36 mouse cellular contexts compared by ENCODE assay signal in genomic region chr4:106664697-106665096, GRCm38 (mm10). TPM values are rescaled to one million over a fixed set of nuclear protein-coding genes. Genes with fewer than 3 reads are reported as not detected.
DNase-seq lines count a peak whose midpoint lies in the region; ATAC-seq and TF ChIP-seq lines count a peak whose summit lies in the region.
"Had no signal": no experiment of that assay in that cellular context is flagged by ENCODE, and none has a peak within 500 bp of the region (broad histone marks: within the 10 kb centered on the region; RNA-seq: fewer than 3 reads in every experiment).

No protein-coding gene starts in this region.

- DNase-seq in kidney, adult 11 months = peak; percentile 74
- DNase-seq in kidney, adult 2 months = peak; percentile 79
- no peak for DNase-seq in kidney, postnatal 0 days (ENCODE audit: low spot score)
- DNase-seq in kidney, postnatal 4 days = peak; percentile 33 to 49
- no peak for DNase-seq in embryo, embryonic 11 days
- no peak for DNase-seq in lung, adult 2 months
- DNase-seq: adrenal gland, adult 2 months; adrenal gland, postnatal 36 days; cerebellum, adult 8-10 months; forebrain, postnatal 0 days; gastrocnemius, postnatal 25 days; heart, adult 18-20 months; heart, postnatal 4 days; retina, postnatal 1 day; right cerebral cortex, postnatal 25 days; spleen, adult 18-20 months; thymus, postnatal 25 days had no signal

- ATAC-seq in kidney, embryonic 14.5 days (ENCODE audit: low FRiP score, low TSS enrichment) = no peak
- ATAC-seq in kidney, postnatal 0 days (replicated peaks; ENCODE audit: low FRiP score, low read depth) = peak; percentile 50; the same call in 1 of the 2 replicates
- ATAC-seq in heart, embryonic 11.5 days (replicated peaks; ENCODE audit: insufficient number of reproducible peaks, low FRiP score, low TSS enrichment) = no peak
- ATAC-seq: activated CD4-positive, CD25-positive, alpha-beta regulatory T cell, adult 4 months; forebrain, postnatal 0 days; intestine, postnatal 0 days; midbrain, embryonic 15.5 days had no signal

- H3K36me3 ChIP-seq in kidney, embryonic 14.5 days (ENCODE audit: control insufficient read depth, insufficient read depth, low read length) = peaks cover 92% of the 10 kb centered on the region
- H3K36me3 ChIP-seq in kidney, adult 2 months (ENCODE audit: control insufficient read depth, insufficient read depth, low read length) = peaks cover 2% of the 10 kb centered on the region; the same call in 1 of the 2 replicates
- H3K36me3 ChIP-seq in kidney, postnatal 0 days (ENCODE audit: insufficient read depth, low read length) = peaks cover 89% of the 10 kb centered on the region
- H3K36me3 ChIP-seq in heart, embryonic 11.5 days (ENCODE audit: control insufficient read depth, insufficient read depth, low read length) = peaks cover 51% of the 10 kb centered on the region

- TF ChIP-seq CTCF in kidney, adult 2 months (conservative IDR thresholded peaks at IDR 0.05; ENCODE audit: insufficient read depth, insufficient read length, low read depth, low read length) = no peak
- no peak for TF ChIP-seq CTCF in kidney, postnatal 0 days (IDR thresholded peaks at IDR 0.05; ENCODE audit: low read depth)
- no peak for TF ChIP-seq CTCF in lung, adult 2 months (IDR thresholded peaks at IDR 0.05; ENCODE audit: insufficient read depth, low read length)

- H3K27ac ChIP-seq in kidney, embryonic 14.5 days (ENCODE audit: low read depth, low read length) = no peak overlapping the region
- no peak overlapping the region; the same call in 1 of the 2 replicates for H3K27ac ChIP-seq in kidney, adult 2 months (ENCODE audit: insufficient read depth, low read depth, low read length)
- no peak overlapping the region for H3K27ac ChIP-seq in kidney, postnatal 0 days
- H3K27ac ChIP-seq in heart, embryonic 11.5 days (ENCODE audit: low read depth, low read length) = no peak overlapping the region
- H3K27ac ChIP-seq: forebrain, embryonic 12.5 days; hindbrain, embryonic 13.5 days; limb, embryonic 12.5 days; liver, embryonic 15.5 days; lung, embryonic 15.5 days; midbrain, embryonic 10.5 days; midbrain, embryonic 15.5 days; neural tube, embryonic 15.5 days had no signal

- 88% methylated on average over 6 of the region's 6 CpGs for WGBS in kidney, embryonic 14.5 days
- 45% methylated on average over 6 of the region's 6 CpGs for WGBS in kidney, adult 2 months
- WGBS in kidney, postnatal 0 days = 72% methylated on average over 6 of the region's 6 CpGs
- 86% methylated on average over 6 of the region's 6 CpGs for WGBS in lung, adult 2 months
- 87% methylated on average over 6 of the region's 6 CpGs for WGBS in heart, embryonic 11.5 days (ENCODE audit: insufficient replicate concordance)

- no peak overlapping the region for H3K4me3 ChIP-seq in kidney, embryonic 14.5 days (ENCODE audit: low read length)
- H3K4me3 ChIP-seq in kidney, adult 2 months (ENCODE audit: insufficient read depth, low read depth, low read length) = no peak overlapping the region
- H3K4me3 ChIP-seq in kidney, postnatal 0 days (replicated peaks; ENCODE audit: low read depth, low read length) = no peak overlapping the region
- no peak overlapping the region for H3K4me3 ChIP-seq in lung, adult 2 months (replicated peaks; ENCODE audit: extremely low read depth, low read depth, low read length)
- H3K4me3 ChIP-seq in heart, embryonic 11.5 days (ENCODE audit: low read depth, low read length) = no peak overlapping the region
- H3K4me3 ChIP-seq: erythroblast, embryonic 14.5 days; forebrain, embryonic 12.5 days; heart, embryonic 12.5 days; hindbrain, embryonic 13.5 days; limb, embryonic 12.5 days; liver, embryonic 15.5 days; lung, embryonic 15.5 days; midbrain, embryonic 10.5 days; midbrain, embryonic 15.5 days; neural tube, embryonic 15.5 days had no signal

- H3K4me2 ChIP-seq in kidney, embryonic 14.5 days (replicated peaks; ENCODE audit: low read depth, low read length) = no peak overlapping the region
- no peak overlapping the region for H3K4me2 ChIP-seq in kidney, postnatal 0 days (ENCODE audit: low read length)
- H3K4me2 ChIP-seq in heart, embryonic 11.5 days = no peak overlapping the region
- H3K4me2 ChIP-seq: forebrain, embryonic 12.5 days; heart, embryonic 12.5 days; hindbrain, embryonic 13.5 days; limb, embryonic 12.5 days; liver, embryonic 15.5 days; lung, embryonic 15.5 days; midbrain, embryonic 15.5 days; neural tube, embryonic 15.5 days had no signal

- no peaks in the 10 kb centered on the region for H3K27me3 ChIP-seq in kidney, embryonic 14.5 days (ENCODE audit: control insufficient read depth, insufficient read depth, low read length)
- no peaks in the 10 kb centered on the region for H3K27me3 ChIP-seq in kidney, adult 2 months (replicated peaks; ENCODE audit: control insufficient read depth, insufficient read depth, low read length)
- H3K27me3 ChIP-seq in kidney, postnatal 0 days (ENCODE audit: insufficient read depth, low read length) = no peaks in the 10 kb centered on the region
- no peaks in the 10 kb centered on the region for H3K27me3 ChIP-seq in heart, embryonic 11.5 days (ENCODE audit: control insufficient read depth, insufficient read depth, low read length)
- H3K27me3 ChIP-seq: forebrain, embryonic 12.5 days; heart, embryonic 12.5 days; hindbrain, embryonic 13.5 days; limb, embryonic 12.5 days; liver, embryonic 15.5 days; lung, embryonic 15.5 days; midbrain, embryonic 15.5 days; neural tube, embryonic 15.5 days had no signal

- H3K9ac ChIP-seq in kidney, embryonic 14.5 days (ENCODE audit: low read depth, low read length) = no peak overlapping the region
- no peak overlapping the region for H3K9ac ChIP-seq in kidney, postnatal 0 days (ENCODE audit: low read depth, low read length)
- no peak overlapping the region for H3K9ac ChIP-seq in heart, embryonic 11.5 days (ENCODE audit: low read depth, low read length)
- H3K9ac ChIP-seq: forebrain, embryonic 12.5 days; forebrain, postnatal 0 days; heart, embryonic 12.5 days; hindbrain, embryonic 13.5 days; limb, embryonic 12.5 days; liver, embryonic 15.5 days; lung, embryonic 15.5 days; midbrain, embryonic 15.5 days; neural tube, embryonic 15.5 days had no signal

- no peaks in the 10 kb centered on the region for H3K4me1 ChIP-seq in kidney, embryonic 14.5 days (ENCODE audit: control insufficient read depth, insufficient read depth, low read length)
- H3K4me1 ChIP-seq in kidney, adult 2 months (ENCODE audit: control insufficient read depth, insufficient read depth, low read length) = peaks cover 4% of the 10 kb centered on the region; the same call in 1 of the 2 replicates
- no peaks in the 10 kb centered on the region for H3K4me1 ChIP-seq in kidney, postnatal 0 days (replicated peaks; ENCODE audit: insufficient read depth, low read length)
- H3K4me1 ChIP-seq in lung, adult 2 months (ENCODE audit: control insufficient read depth, insufficient read depth, low read length) = no peaks in the 10 kb centered on the region
- H3K4me1 ChIP-seq in heart, embryonic 11.5 days (ENCODE audit: control insufficient read depth, insufficient read depth, low read length) = no peaks in the 10 kb centered on the region
- H3K4me1 ChIP-seq: forebrain, embryonic 12.5 days; heart, embryonic 12.5 days; hindbrain, embryonic 13.5 days; limb, embryonic 12.5 days; liver, embryonic 15.5 days; lung, embryonic 15.5 days; midbrain, embryonic 10.5 days; midbrain, embryonic 15.5 days; neural tube, embryonic 15.5 days had no signal

- H3K9me3 ChIP-seq in kidney, embryonic 14.5 days (ENCODE audit: control insufficient read depth, low read length) = no peaks in the 10 kb centered on the region
- H3K9me3 ChIP-seq in kidney, postnatal 0 days (replicated peaks; ENCODE audit: low read length) = no peaks in the 10 kb centered on the region
- no peaks in the 10 kb centered on the region for H3K9me3 ChIP-seq in heart, embryonic 11.5 days (replicated peaks; ENCODE audit: control insufficient read depth, low read length)
- H3K9me3 ChIP-seq: forebrain, embryonic 12.5 days; heart, embryonic 12.5 days; hindbrain, embryonic 13.5 days; limb, embryonic 12.5 days; liver, embryonic 15.5 days; lung, embryonic 15.5 days; midbrain, embryonic 10.5 days; midbrain, embryonic 15.5 days; neural tube, embryonic 15.5 days had no signal

- TF ChIP-seq POLR2A in kidney, adult 2 months (IDR thresholded peaks at IDR 0.05; ENCODE audit: low read depth, low read length) = no peak
- no peak for TF ChIP-seq POLR2A in lung, adult 2 months (IDR thresholded peaks at IDR 0.05; ENCODE audit: borderline replicate concordance, extremely low read depth, low read depth, low read length)

RNA-seq across cellular contexts. Expression of gene Pars2, which starts 13.8 kb away (rescaled TPM):
- 10.9 and 14.0 TPM in 2 replicates for polyA plus RNA-seq in kidney, embryonic 14.5 days (2014; fragmentation: Nextera tagmentation; extraction: Ambion mirVana)
- 9.6 and 10.6 TPM in 2 replicates for polyA plus RNA-seq in kidney, adult 2 months (2012; rRNA removed)
- polyA plus RNA-seq in kidney, postnatal 0 days (2015; fragmentation: Nextera tagmentation; extraction: Ambion mirVana) = 11.8 and 12.8 TPM in 2 replicates
- polyA plus RNA-seq in lung, adult 2 months (2012; rRNA removed) = 3.5 and 7.8 TPM in 2 replicates
- 11.3 and 12.2 TPM in 2 replicates for polyA plus RNA-seq in heart, embryonic 11.5 days (2014; fragmentation: Nextera tagmentation; extraction: Ambion mirVana)

RNA-seq across cellular contexts. Expression of gene Ttc4, which starts 14.0 kb away (rescaled TPM):
- 60.9 and 90.5 TPM in 2 replicates for polyA plus RNA-seq in kidney, embryonic 14.5 days (2014; fragmentation: Nextera tagmentation; extraction: Ambion mirVana)
- polyA plus RNA-seq in kidney, adult 2 months (2012; rRNA removed) = 41.3 and 50.4 TPM in 2 replicates
- 63.7 and 64.0 TPM in 2 replicates for polyA plus RNA-seq in kidney, postnatal 0 days (2015; fragmentation: Nextera tagmentation; extraction: Ambion mirVana)
- 27.4 and 37.1 TPM in 2 replicates for polyA plus RNA-seq in lung, adult 2 months (2012; rRNA removed)
- polyA plus RNA-seq in heart, embryonic 11.5 days (2014; fragmentation: Nextera tagmentation; extraction: Ambion mirVana) = 54.2 and 62.5 TPM in 2 replicates

RNA-seq across cellular contexts. Expression of gene Ttc22, which starts 42.5 kb away (rescaled TPM):
- 4.6 and 5.7 TPM in 2 replicates for polyA plus RNA-seq in kidney, embryonic 14.5 days (2014; fragmentation: Nextera tagmentation; extraction: Ambion mirVana)
- polyA plus RNA-seq in kidney, adult 2 months (2012; rRNA removed) = 4.6 and 6.1 TPM in 2 replicates
- polyA plus RNA-seq in kidney, postnatal 0 days (2015; fragmentation: Nextera tagmentation; extraction: Ambion mirVana) = 5.0 and 5.9 TPM in 2 replicates
- polyA plus RNA-seq in lung, adult 2 months (2012; rRNA removed) = 1.8 and 8.2 TPM in 2 replicates
- polyA plus RNA-seq in heart, embryonic 11.5 days (2014; fragmentation: Nextera tagmentation; extraction: Ambion mirVana) = 0.43 and 0.66 TPM in 2 replicates
- polyA plus RNA-seq: activated CD4-positive, CD25-positive, alpha-beta regulatory T cell, adult 4 months; adrenal gland, adult 2 months; erythroblast, embryonic 14.5 days; liver, adult 2 months; midbrain, embryonic 10.5 days had no signal

RNA-seq across cellular contexts. Expression of gene Lexm, which starts 47.7 kb away (rescaled TPM):
- polyA plus RNA-seq in kidney, embryonic 14.5 days (2014; fragmentation: Nextera tagmentation; extraction: Ambion mirVana) = not detected in 2 replicates
- not detected in 2 replicates for polyA plus RNA-seq in kidney, adult 2 months (2012; rRNA removed)
- polyA plus RNA-seq in kidney, postnatal 0 days (2015; fragmentation: Nextera tagmentation; extraction: Ambion mirVana) = not detected in 2 replicates
- 0.11 TPM in 1 of 2 replicates, not detected in the other for polyA plus RNA-seq in lung, adult 2 months (2012; rRNA removed)
- 0.34 and 1.3 TPM in 2 replicates for polyA plus RNA-seq in heart, embryonic 11.5 days (2014; fragmentation: Nextera tagmentation; extraction: Ambion mirVana)
- polyA plus RNA-seq: activated CD4-positive, CD25-positive, alpha-beta regulatory T cell, adult 4 months; adrenal gland, adult 2 months; brain, embryonic 14.5 days; embryonic facial prominence, embryonic 14.5 days; erythroblast, embryonic 14.5 days; forebrain, postnatal 0 days; heart, postnatal 0 days; intestine, postnatal 0 days; liver, adult 2 months; liver, embryonic 15.5 days; lung, embryonic 15.5 days; midbrain, embryonic 10.5 days; midbrain, embryonic 15.5 days; neural tube, embryonic 15.5 days; stomach, embryonic 16.5 days had no signal

Comparison
In these comparisons a context has a peak if more than half of its experiments do, and no peak if none do; other contexts are left out.
1. DNase-seq: peak in kidney, adult 11 months (single experiment), kidney, adult 2 months (single experiment) and kidney, postnatal 4 days (2 of 2); none in kidney, postnatal 0 days (single experiment), embryo, embryonic 11 days (single experiment) and lung, adult 2 months (single experiment).